Mouse (Mus musculus): ENCODE measurements around the gene Hipk2. TPM values are rescaled to one million over a fixed set of nuclear protein-coding genes. Genes with fewer than 3 reads are reported as not detected.

Gene Hipk2
- total and polyA plus RNA-seq, 3 experiments = 3.9 to 85.1 (median 14.1) TPM

- no peaks in the 10 kb centered on the region for H3K36me3 ChIP-seq (ENCODE audit: control insufficient read depth in 1 of 2, insufficient read depth in 2 of 2, low read length in 2 of 2)
- H3K9me3 ChIP-seq (replicated peaks; ENCODE audit: insufficient read depth, low read length) = no peaks in the 10 kb centered on the region
- no peak overlapping the region for H3K27ac ChIP-seq (ENCODE audit: control insufficient read depth, low read depth, low read length)
- no peak overlapping the region for H3K4me3 ChIP-seq (ENCODE audit: control insufficient read depth in 1 of 2, insufficient read depth in 1 of 2, low read depth in 2 of 2, low read length in 2 of 2)
- no peak for TF ChIP-seq ZC3H11A (IDR thresholded peaks at IDR 0.05; ENCODE audit: low read depth, low read length)
- peak in 1 of 3 experiments; percentile 19; a peak in 2 of 6 replicates for TF ChIP-seq CTCF (IDR thresholded peaks at IDR 0.05 in 2 of 3, conservative IDR thresholded peaks at IDR 0.05 in 1 of 3; ENCODE audit: control insufficient read depth in 1 of 3, insufficient read depth in 1 of 3, low read depth in 2 of 3, low read length in 3 of 3, poor library complexity in 1 of 3, severe bottlenecking in 1 of 3)
- TF ChIP-seq E2F4 (IDR thresholded peaks at IDR 0.05; ENCODE audit: borderline replicate concordance, low read depth, low read length) = no peak
- TF ChIP-seq TBP (IDR thresholded peaks at IDR 0.05; ENCODE audit: low read depth, low read length) = no peak
- H3K9ac ChIP-seq (ENCODE audit: control insufficient read depth, low read depth, low read length, poor library complexity, severe bottlenecking) = no peak overlapping the region
- no peak for DNase-seq (ENCODE audit: low read depth, low spot score)
- H3K27me3 ChIP-seq (ENCODE audit: control insufficient read depth in 1 of 2, insufficient read depth in 2 of 2, low read length in 2 of 2) = no peaks in the 10 kb centered on the region
- H3K79me2 ChIP-seq (ENCODE audit: control insufficient read depth, insufficient read depth, low read length, poor library complexity) = no peaks in the 10 kb centered on the region
- no peaks in the 10 kb centered on the region for H3K4me1 ChIP-seq (ENCODE audit: control insufficient read depth in 1 of 2, insufficient read depth in 2 of 2, low read length in 2 of 2)
These were observed 123.5 kb downstream of the Hipk2 start for GRCm38 (mm10) chr6:38752495-38752894.

DNA sequence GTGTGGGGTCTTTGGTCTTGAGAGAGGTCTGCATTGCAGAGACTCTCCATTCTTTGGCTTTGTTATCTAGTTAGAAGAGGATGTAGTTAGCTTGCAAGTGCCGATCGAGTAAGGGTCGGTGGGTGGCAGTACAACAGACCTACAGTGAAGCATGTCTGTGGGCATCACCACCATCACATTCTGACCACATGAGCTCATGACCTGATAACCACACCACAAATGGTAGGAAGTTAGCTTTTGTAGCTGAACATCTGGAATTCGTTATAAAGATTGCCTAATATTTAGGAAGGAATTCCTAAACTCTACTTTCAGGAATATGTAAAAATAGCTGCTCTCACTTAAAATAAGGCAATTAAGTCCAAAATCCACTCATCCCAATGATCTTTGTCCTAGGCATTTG lies 127.9 kb downstream of the Hipk2 start:
- no peak overlapping the region for H3K9ac ChIP-seq (ENCODE audit: control insufficient read depth, low read depth, low read length, poor library complexity, severe bottlenecking)
- no peaks in the 10 kb centered on the region for H3K36me3 ChIP-seq (ENCODE audit: control insufficient read depth in 1 of 2, insufficient read depth in 2 of 2, low read length in 2 of 2)
- H3K27ac ChIP-seq (ENCODE audit: control insufficient read depth, low read depth, low read length) = no peak overlapping the region
- no peaks in the 10 kb centered on the region for H3K4me1 ChIP-seq (ENCODE audit: control insufficient read depth in 1 of 2, insufficient read depth in 2 of 2, low read length in 2 of 2)
- DNase-seq (ENCODE audit: low read depth, low spot score) = no peak
- TF ChIP-seq TBP (IDR thresholded peaks at IDR 0.05; ENCODE audit: low read depth, low read length) = no peak
- no peak for TF ChIP-seq MEF2A (IDR thresholded peaks at IDR 0.05; ENCODE audit: extremely low read depth, insufficient replicate concordance, low read depth, low read length, poor library complexity, severe bottlenecking)
- TF ChIP-seq USF1 (IDR thresholded peaks at IDR 0.05; ENCODE audit: low read depth, low read length) = no peak
- TF ChIP-seq GABPA (IDR thresholded peaks at IDR 0.05; ENCODE audit: low read depth, low read length) = no peak
- H3K27me3 ChIP-seq (ENCODE audit: control insufficient read depth in 1 of 2, insufficient read depth in 2 of 2, low read length in 2 of 2) = no peaks in the 10 kb centered on the region
- no peak overlapping the region for H3K4me3 ChIP-seq (ENCODE audit: control insufficient read depth in 1 of 2, insufficient read depth in 1 of 2, low read depth in 2 of 2, low read length in 2 of 2)
- no peaks in the 10 kb centered on the region for H3K9me3 ChIP-seq (replicated peaks; ENCODE audit: insufficient read depth, low read length)
- no peaks in the 10 kb centered on the region for H3K79me2 ChIP-seq (ENCODE audit: control insufficient read depth, insufficient read depth, low read length, poor library complexity)

DNA sequence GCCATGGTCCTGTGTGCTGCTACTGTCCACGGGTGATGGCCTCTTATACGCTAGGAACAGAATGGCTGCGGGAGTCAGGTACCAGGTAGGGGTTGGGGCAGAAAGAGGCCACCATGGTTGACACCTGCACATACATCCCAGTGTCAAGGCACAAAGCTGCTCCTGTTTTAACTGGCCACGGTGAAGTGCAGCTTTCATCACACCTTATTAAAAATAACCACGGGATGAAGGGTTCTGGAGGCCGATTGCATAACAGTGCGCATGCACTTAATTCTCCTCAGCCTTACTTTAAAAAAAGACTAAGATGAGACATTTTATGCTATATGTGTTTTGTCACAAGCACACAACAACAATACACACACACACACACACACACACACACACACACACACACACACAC lies 132.6 kb downstream of the Hipk2 start:
- H3K36me3 ChIP-seq (ENCODE audit: control insufficient read depth in 1 of 2, insufficient read depth in 2 of 2, low read length in 2 of 2) = peaks cover 0 to 21% of the 10 kb centered on the region in 2 experiments; a peak in 2 of 4 replicates
- TF ChIP-seq RCOR1 (IDR thresholded peaks at IDR 0.05; ENCODE audit: low read depth, low read length) = no peak
- no peak for TF ChIP-seq SIN3A (IDR thresholded peaks at IDR 0.05; ENCODE audit: low read length)
- no peak for TF ChIP-seq ZC3H11A (IDR thresholded peaks at IDR 0.05; ENCODE audit: low read depth, low read length)
- no peak for TF ChIP-seq ZKSCAN1 (IDR thresholded peaks at IDR 0.05; ENCODE audit: low read depth, low read length)
- no peak for TF ChIP-seq TCF12 (IDR thresholded peaks at IDR 0.05; ENCODE audit: low read depth, low read length)

More for the DNA sequence above, 132.6 kb downstream of the Hipk2 start:
- Histone ChIP-seq H3K27ac (ENCODE audit: control insufficient read depth, low read depth, low read length) (no peak overlapping the region), H3K27me3 (ENCODE audit: control insufficient read depth in 1 of 2, insufficient read depth in 2 of 2, low read length in 2 of 2) (no peaks in the 10 kb centered on the region), H3K9me3 (replicated peaks; ENCODE audit: insufficient read depth, low read length) (no peaks in the 10 kb centered on the region), H3K79me2 (ENCODE audit: control insufficient read depth, insufficient read depth, low read length, poor library complexity) (no peaks in the 10 kb centered on the region), H3K4me1 (ENCODE audit: control insufficient read depth in 1 of 2, insufficient read depth in 2 of 2, low read length in 2 of 2) (peaks cover 14 to 21% of the 10 kb centered on the region in 2 experiments), H3K4me3 (ENCODE audit: control insufficient read depth in 1 of 2, insufficient read depth in 1 of 2, low read depth in 2 of 2, low read length in 2 of 2) (no peak overlapping the region), H3K9ac (ENCODE audit: control insufficient read depth, low read depth, low read length, poor library complexity, severe bottlenecking) (no peak overlapping the region)
- no peak for DNase-seq (ENCODE audit: low read depth, low spot score)
